ENCODE assay signal across 8 mouse cellular contexts in the genomic region with DNA sequence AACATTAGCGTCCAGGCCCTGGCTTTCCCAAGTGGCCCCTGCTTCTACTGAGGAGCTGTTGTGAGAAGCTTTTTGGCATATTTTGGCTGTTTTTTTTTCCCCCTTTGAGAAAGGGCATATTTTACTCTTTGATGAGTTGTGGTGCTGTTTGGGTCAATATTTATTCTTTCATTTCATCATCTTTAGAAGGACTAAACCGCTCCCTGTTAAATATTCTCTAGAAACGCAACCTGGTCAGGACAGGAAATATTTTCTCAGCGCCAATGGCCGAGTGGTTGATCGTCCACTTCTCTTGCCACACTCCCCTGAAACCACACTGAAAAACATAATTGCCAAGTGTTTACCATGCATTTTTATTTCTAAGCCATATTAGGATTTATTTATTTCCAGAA. TPM values are rescaled to one million over a fixed set of nuclear protein-coding genes. Genes with fewer than 3 reads are reported as not detected.
DNase-seq lines count a peak whose midpoint lies in the region; ATAC-seq and TF ChIP-seq lines count a peak whose summit lies in the region.

Rbp4 (minus strand) TSS at position 63 of the 392 bp plus-strand sequence.

- peak; percentile 62 for ATAC-seq in liver, postnatal 0 days

- H3K4me1 ChIP-seq in kidney, adult 2 months (ENCODE audit: control insufficient read depth, insufficient read depth, low read length), result no peaks in the 10 kb centered on the region
- H3K4me1 ChIP-seq in hindbrain, embryonic 10.5 days (replicated peaks), result peaks cover 12% of the 10 kb centered on the region
- H3K4me1 ChIP-seq in liver, postnatal 0 days (ENCODE audit: insufficient read depth), result peaks cover 3% of the 10 kb centered on the region; the same call in 1 of the 2 replicates

- no peaks in the 10 kb centered on the region for H3K9me3 ChIP-seq in hindbrain, embryonic 10.5 days
- H3K9me3 ChIP-seq in liver, postnatal 0 days (ENCODE audit: low read length), result no peaks in the 10 kb centered on the region

- no peak for DNase-seq in kidney, adult 2 months
- DNase-seq in kidney, adult 9 months, result no peak
- DNase-seq in adrenal gland, postnatal 25 days, result no peak
- no peak for DNase-seq in hindbrain, embryonic 10.5 days (ENCODE audit: low spot score)
- DNase-seq in liver, postnatal 0 days, result no peak
- DNase-seq in ovary, adult 18-20 months (ENCODE audit: low spot score), result no peak
- no peak for DNase-seq in thymus, adult 18-20 months
- no peak for DNase-seq in thymus, postnatal 25 days

- H3K9ac ChIP-seq in liver, postnatal 0 days (replicated peaks), result peak within 1 kb of the TSS; percentile 71

- no peak for TF ChIP-seq POLR2A in kidney, adult 2 months (IDR thresholded peaks at IDR 0.05; ENCODE audit: low read depth, low read length)

- WGBS in kidney, adult 2 months, result 58% methylated on average over 6 of the region's 6 CpGs
- WGBS in hindbrain, embryonic 10.5 days, result 68% methylated on average over 6 of the region's 6 CpGs
- WGBS in liver, postnatal 0 days (ENCODE audit: insufficient replicate concordance), result 47% methylated on average over 6 of the region's 6 CpGs

- H3K4me3 ChIP-seq in kidney, adult 2 months (ENCODE audit: insufficient read depth, low read depth, low read length), result peak within 1 kb of the TSS; percentile 45
- peak within 1 kb of the TSS; percentile 72 for H3K4me3 ChIP-seq in hindbrain, embryonic 10.5 days
- H3K4me3 ChIP-seq in liver, postnatal 0 days (ENCODE audit: low read depth, low read length), result peak within 1 kb of the TSS; percentile 46

- H3K27me3 ChIP-seq in kidney, adult 2 months (replicated peaks; ENCODE audit: control insufficient read depth, insufficient read depth, low read length), result no peaks in the 10 kb centered on the region
- H3K27me3 ChIP-seq in hindbrain, embryonic 10.5 days (ENCODE audit: insufficient read depth, poor library complexity, severe bottlenecking), result peaks cover 50% of the 10 kb centered on the region
- H3K27me3 ChIP-seq in liver, postnatal 0 days (ENCODE audit: insufficient read depth, low read length), result peaks cover 10% of the 10 kb centered on the region; the same call in 1 of the 2 replicates

- TF ChIP-seq EP300 in liver, postnatal 0 days (IDR thresholded peaks at IDR 0.05; ENCODE audit: low read depth), result 0 out of 2 replicates have a peak, but pooled peaks have one; percentile 41

- H3K4me2 ChIP-seq in liver, postnatal 0 days (ENCODE audit: low read depth, low read length), result peak within 1 kb of the TSS; percentile 69

- no peak for TF ChIP-seq CTCF in kidney, adult 2 months (conservative IDR thresholded peaks at IDR 0.05; ENCODE audit: insufficient read depth, insufficient read length, low read depth, low read length)
- no peak for TF ChIP-seq CTCF in liver, postnatal 0 days (IDR thresholded peaks at IDR 0.05; ENCODE audit: low read depth)

- no peak within 1 kb of the TSS for H3K27ac ChIP-seq in kidney, adult 2 months (ENCODE audit: insufficient read depth, low read depth, low read length)
- peak within 1 kb of the TSS; percentile 84 for H3K27ac ChIP-seq in hindbrain, embryonic 10.5 days
- H3K27ac ChIP-seq in liver, postnatal 0 days (ENCODE audit: low read depth), result peak within 1 kb of the TSS; percentile 100

- no peaks in the 10 kb centered on the region for H3K36me3 ChIP-seq in kidney, adult 2 months (ENCODE audit: control insufficient read depth, insufficient read depth, low read length)
- no peaks in the 10 kb centered on the region for H3K36me3 ChIP-seq in hindbrain, embryonic 10.5 days
- no peaks in the 10 kb centered on the region for H3K36me3 ChIP-seq in liver, postnatal 0 days (replicated peaks; ENCODE audit: insufficient read depth, low read length)

RNA-seq across cellular contexts. Expression of gene Rbp4, which starts in this region (rescaled TPM):
- 17.6 and 23.6 TPM in 2 replicates for polyA plus RNA-seq in kidney, adult 2 months (2012; rRNA removed)
- total RNA-seq in adrenal gland, postnatal 25 days (2021), result 11.1 and 46.2 TPM in 2 replicates
- polyA plus RNA-seq in hindbrain, embryonic 10.5 days (2016; fragmentation: Nextera tagmentation; extraction: Ambion mirVana), result 2.2 and 2.3 TPM in 2 replicates
- 7,568 and 8,084 TPM in 2 replicates for polyA plus RNA-seq in liver, postnatal 0 days (2015; fragmentation: Nextera tagmentation; extraction: Ambion mirVana)

Comparison
In these comparisons a context has a peak if more than half of its experiments do, and no peak if none do; other contexts are left out.
1. RNA of gene Rbp4 (polyA plus RNA-seq): 7,568 to 8,084 TPM in liver, postnatal 0 days; 17.6 to 23.6 TPM in kidney, adult 2 months and 2.2 to 2.3 TPM in hindbrain, embryonic 10.5 days; every median in the first group is over 100 times any median in the second.
2. Peak in every context shown above with its lines, with median percentiles within 50 percentile points of each other: H3K4me3 ChIP-seq.